Mouse (Mus musculus): ENCODE measurements around the gene Tmem274. TPM values are rescaled to one million over a fixed set of nuclear protein-coding genes. Genes with fewer than 3 reads are reported as not detected.
"Not testable (repeated sequence)": the region's sequence is repeated elsewhere in the genome, so short reads cannot be mapped to it uniquely, and the experiment has no call there.

The Tmem274 gene
- not detected for total RNA-seq (2021)
- long read RNA-seq, experiment 1: 0 reads
- long read RNA-seq, experiment 2: 0 reads

GRCm38 (mm10) chr4:149477078-149477477 is at the start of gene Tmem274:
TSS of gene Tmem274 (plus strand) at chr4:149477378.
- no peak for DNase-seq (ENCODE audit: low spot score in 2 of 2)

GRCm38 (mm10) chr4:149429592-149429991 is 47.6 kb upstream of the Tmem274 start:
- DNase-seq (ENCODE audit: low spot score in 2 of 2): no peak

GRCm38 (mm10) chr4:149431887-149432286 is 45.3 kb upstream of the Tmem274 start:
- not testable (repeated sequence) for DNase-seq (ENCODE audit: low spot score in 2 of 2)

GRCm38 (mm10) chr4:149440576-149440975 is 36.6 kb upstream of the Tmem274 start:
- DNase-seq (ENCODE audit: low spot score in 2 of 2): no peak

- DNase-seq (ENCODE audit: low spot score in 2 of 2): no peak
Observed at GRCm38 (mm10) chr4:149442436-149442835, 34.7 kb upstream of the Tmem274 start.

GRCm38 (mm10) chr4:149444465-149444864 is 32.7 kb upstream of the Tmem274 start:
- DNase-seq (ENCODE audit: low spot score in 2 of 2): no peak

GRCm38 (mm10) chr4:149444964-149445701 is 32.0 kb upstream of the Tmem274 start:
- DNase-seq (ENCODE audit: low spot score in 2 of 2): peak; percentile 79 to 80

- peak in 1 of 2 experiments; percentile 40 for DNase-seq (ENCODE audit: low spot score in 2 of 2)
Observed at GRCm38 (mm10) chr4:149445868-149446267, 31.3 kb upstream of the Tmem274 start.

GRCm38 (mm10) chr4:149446309-149446708 is 30.9 kb upstream of the Tmem274 start:
- DNase-seq (ENCODE audit: low spot score in 2 of 2): no peak

GRCm38 (mm10) chr4:149450636-149451035 is 26.5 kb upstream of the Tmem274 start:
- no peak for DNase-seq (ENCODE audit: low spot score in 2 of 2)

- peak in 1 of 2 experiments; percentile 52 for DNase-seq (ENCODE audit: low spot score in 2 of 2)
Observed at GRCm38 (mm10) chr4:149453656-149454055, 23.5 kb upstream of the Tmem274 start.

GRCm38 (mm10) chr4:149454263-149454662 is 22.9 kb upstream of the Tmem274 start:
- DNase-seq (ENCODE audit: low spot score in 2 of 2): peak; percentile 38

GRCm38 (mm10) chr4:149454879-149455278 is 22.3 kb upstream of the Tmem274 start, which contains the start of gene Rbp7:
TSS of gene Rbp7 (minus strand) at chr4:149454978.
- DNase-seq (ENCODE audit: low spot score in 2 of 2): no peak

- not testable (repeated sequence) for DNase-seq (ENCODE audit: low spot score in 2 of 2)
Observed at GRCm38 (mm10) chr4:149457163-149457562, 20.0 kb upstream of the Tmem274 start.

GRCm38 (mm10) chr4:149457831-149458430 is 19.2 kb upstream of the Tmem274 start:
- DNase-seq (ENCODE audit: low spot score in 2 of 2): peak; percentile 43 to 68

GRCm38 (mm10) chr4:149458526-149458925 is 18.7 kb upstream of the Tmem274 start:
- DNase-seq (ENCODE audit: low spot score in 2 of 2): no peak

- no peak for DNase-seq (ENCODE audit: low spot score in 2 of 2)
Observed at GRCm38 (mm10) chr4:149459425-149459824, 17.8 kb upstream of the Tmem274 start.

- not testable (repeated sequence) for DNase-seq (ENCODE audit: low spot score in 2 of 2)
Observed at GRCm38 (mm10) chr4:149460475-149460874, 16.7 kb upstream of the Tmem274 start.

GRCm38 (mm10) chr4:149461579-149462304 is 15.4 kb upstream of the Tmem274 start:
- DNase-seq (ENCODE audit: low spot score in 2 of 2): no peak

- DNase-seq (ENCODE audit: low spot score in 2 of 2): no peak
Observed at GRCm38 (mm10) chr4:149462305-149462971, 14.7 kb upstream of the Tmem274 start.

- no peak for DNase-seq (ENCODE audit: low spot score in 2 of 2)
Observed at GRCm38 (mm10) chr4:149463435-149463950, 13.7 kb upstream of the Tmem274 start.
